Mouse (Mus musculus) skeletal muscle tissue, adult 2 months (tissue): ENCODE measurements around the gene Mertk.

Experiments used
- DNase-seq: peaks from one replicate; pipeline ENCODE4 v3.0.0-alpha.2; 2012; ENCODE audit warnings: low read depth, low spot score

The Mertk gene

GRCm38 (mm10) chr2:128722106-128722710, 23.5 kb downstream of the Mertk start:
- DNase-seq = no peak

- no peak for DNase-seq
Observed at GRCm38 (mm10) chr2:128726067-128726466, 27.3 kb downstream of the Mertk start.

GRCm38 (mm10) chr2:128726626-128727025, 27.9 kb downstream of the Mertk start:
- no peak for DNase-seq

GRCm38 (mm10) chr2:128727552-128727951, 28.8 kb downstream of the Mertk start:
- DNase-seq = no peak

- DNase-seq = no peak
Observed at GRCm38 (mm10) chr2:128728066-128728465, 29.3 kb downstream of the Mertk start.

GRCm38 (mm10) chr2:128729141-128729540, 30.4 kb downstream of the Mertk start:
- DNase-seq = no peak

- no peak for DNase-seq
Observed at GRCm38 (mm10) chr2:128731514-128731913, 32.8 kb downstream of the Mertk start.

GRCm38 (mm10) chr2:128731951-128732350, 33.2 kb downstream of the Mertk start:
- DNase-seq = no peak

GRCm38 (mm10) chr2:128735089-128735488, 36.3 kb downstream of the Mertk start:
- no peak for DNase-seq

- no peak for DNase-seq
Observed at GRCm38 (mm10) chr2:128737051-128737450, 38.3 kb downstream of the Mertk start.

- DNase-seq = no peak
Observed at GRCm38 (mm10) chr2:128737796-128738195, 39.0 kb downstream of the Mertk start.

- peak; percentile 54 for DNase-seq
Observed at GRCm38 (mm10) chr2:128738725-128739258, 40.0 kb downstream of the Mertk start.

- DNase-seq = no peak
Observed at GRCm38 (mm10) chr2:128745879-128746620, 47.3 kb downstream of the Mertk start.

- DNase-seq = peak; percentile 64
Observed at GRCm38 (mm10) chr2:128746621-128747151, 47.9 kb downstream of the Mertk start.

- no peak for DNase-seq
Observed at GRCm38 (mm10) chr2:128747433-128748028, 48.8 kb downstream of the Mertk start.

GRCm38 (mm10) chr2:128748171-128748570, 49.4 kb downstream of the Mertk start:
- no peak for DNase-seq

- no peak for DNase-seq
Observed at GRCm38 (mm10) chr2:128751030-128751429, 52.3 kb downstream of the Mertk start.

GRCm38 (mm10) chr2:128753295-128753873, 54.6 kb downstream of the Mertk start:
- DNase-seq = no peak

- DNase-seq = no peak
Observed at GRCm38 (mm10) chr2:128755149-128755691, 56.5 kb downstream of the Mertk start.

- DNase-seq = no peak
Observed at GRCm38 (mm10) chr2:128758724-128759340, 60.1 kb downstream of the Mertk start.

GRCm38 (mm10) chr2:128762008-128762407, 63.3 kb downstream of the Mertk start:
- DNase-seq = no peak
